Mouse (Mus musculus): Measurements from ENCODE around the gene Rnf19b.

Gene Rnf19b

GRCm38 (mm10) chr4:129034706-129035660 is 23.1 kb upstream of the Rnf19b start:
- DNase-seq (ENCODE audit: low read depth, low spot score) = peak; percentile 53

- no peak for DNase-seq (ENCODE audit: low read depth, low spot score)
Measured at GRCm38 (mm10) chr4:129035851-129036445, 22.1 kb upstream of the Rnf19b start.

GRCm38 (mm10) chr4:129047721-129048421 is 10.2 kb upstream of the Rnf19b start:
- DNase-seq (ENCODE audit: low read depth, low spot score) = peak; percentile 68

- peak; percentile 90 for DNase-seq (ENCODE audit: low read depth, low spot score)
Measured at GRCm38 (mm10) chr4:129048501-129049305, 9.4 kb upstream of the Rnf19b start.

GRCm38 (mm10) chr4:129049306-129050011 is 8.6 kb upstream of the Rnf19b start:
- no peak for DNase-seq (ENCODE audit: low read depth, low spot score)

GRCm38 (mm10) chr4:129050365-129050764 is 7.7 kb upstream of the Rnf19b start:
- no peak for DNase-seq (ENCODE audit: low read depth, low spot score)

GRCm38 (mm10) chr4:129050901-129051417 is 7.1 kb upstream of the Rnf19b start:
- peak; percentile 63 for DNase-seq (ENCODE audit: low read depth, low spot score)

GRCm38 (mm10) chr4:129051461-129052183 is 6.4 kb upstream of the Rnf19b start:
- peak; percentile 84 for DNase-seq (ENCODE audit: low read depth, low spot score)

GRCm38 (mm10) chr4:129054757-129055156 is 3.3 kb upstream of the Rnf19b start:
- no peak for DNase-seq (ENCODE audit: low read depth, low spot score)

- no peak for DNase-seq (ENCODE audit: low read depth, low spot score)
Measured at GRCm38 (mm10) chr4:129055562-129055961, 2.5 kb upstream of the Rnf19b start.

- peak; percentile 98 for DNase-seq (ENCODE audit: low read depth, low spot score)
Measured at GRCm38 (mm10) chr4:129057533-129058206, 401 bp upstream of the Rnf19b start.

- peak; percentile 53 for DNase-seq (ENCODE audit: low read depth, low spot score)
Measured at GRCm38 (mm10) chr4:129059125-129059551, 1.1 kb downstream of the Rnf19b start.

GRCm38 (mm10) chr4:129059922-129060321 is 1.9 kb downstream of the Rnf19b start:
- no peak for DNase-seq (ENCODE audit: low read depth, low spot score)

GRCm38 (mm10) chr4:129061486-129061885 is 3.4 kb downstream of the Rnf19b start:
- no peak for DNase-seq (ENCODE audit: low read depth, low spot score)

GRCm38 (mm10) chr4:129062281-129063075 is 4.4 kb downstream of the Rnf19b start:
- no peak for DNase-seq (ENCODE audit: low read depth, low spot score)

- DNase-seq (ENCODE audit: low read depth, low spot score) = no peak
Measured at GRCm38 (mm10) chr4:129065688-129066236, 7.7 kb downstream of the Rnf19b start.

- DNase-seq (ENCODE audit: low read depth, low spot score) = peak; percentile 24
Measured at GRCm38 (mm10) chr4:129067638-129068415, 9.8 kb downstream of the Rnf19b start.
